Mouse (Mus musculus): ENCODE results near the gene Eri2.
A peak's percentile ranks its signal among the peaks of the same experiment; 100 is the strongest.

Eri2 gene

DNA sequence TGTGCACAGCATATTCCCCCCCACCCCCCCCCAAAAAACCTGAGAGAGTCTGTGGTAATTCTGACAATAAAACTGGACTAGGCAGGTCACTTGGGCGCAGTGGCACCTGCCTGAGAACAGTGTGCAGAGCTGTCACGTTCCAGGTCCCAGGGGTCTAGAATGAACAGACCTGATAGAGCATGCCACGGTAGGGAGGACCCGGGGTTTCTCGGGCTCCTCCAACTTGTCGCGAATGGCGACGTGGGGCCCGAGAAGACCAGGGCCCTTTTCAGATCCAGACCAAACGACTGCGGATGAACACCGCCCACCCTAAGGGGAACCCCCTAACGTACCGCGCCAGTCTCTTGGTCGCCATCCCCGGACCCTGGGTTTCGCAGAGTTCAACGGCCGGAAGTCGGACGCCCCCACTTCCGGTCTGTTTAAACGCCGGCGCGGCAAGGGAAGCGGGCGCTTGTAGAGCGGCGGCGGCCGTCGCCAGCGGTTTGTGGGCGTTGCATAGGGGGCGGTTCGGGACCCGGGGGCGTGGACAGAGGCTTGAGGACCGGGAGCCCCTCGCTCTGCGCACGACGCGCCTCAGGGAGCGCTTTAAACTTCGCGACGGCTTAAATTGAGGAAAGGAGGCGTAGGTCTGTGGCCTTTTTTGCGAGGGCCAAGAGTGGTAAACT lies at the start of gene Eri2, which contains the start of gene Rexo5:
Gene Eri2, minus strand, starts transcription at position 473 of the 665 bp plus-strand sequence.
Gene Rexo5, plus strand, starts transcription at position 421 of the 665 bp plus-strand sequence.
- DNase-seq (ENCODE audit: low spot score in 2 of 2) = peak; percentile 57 to 75

DNA sequence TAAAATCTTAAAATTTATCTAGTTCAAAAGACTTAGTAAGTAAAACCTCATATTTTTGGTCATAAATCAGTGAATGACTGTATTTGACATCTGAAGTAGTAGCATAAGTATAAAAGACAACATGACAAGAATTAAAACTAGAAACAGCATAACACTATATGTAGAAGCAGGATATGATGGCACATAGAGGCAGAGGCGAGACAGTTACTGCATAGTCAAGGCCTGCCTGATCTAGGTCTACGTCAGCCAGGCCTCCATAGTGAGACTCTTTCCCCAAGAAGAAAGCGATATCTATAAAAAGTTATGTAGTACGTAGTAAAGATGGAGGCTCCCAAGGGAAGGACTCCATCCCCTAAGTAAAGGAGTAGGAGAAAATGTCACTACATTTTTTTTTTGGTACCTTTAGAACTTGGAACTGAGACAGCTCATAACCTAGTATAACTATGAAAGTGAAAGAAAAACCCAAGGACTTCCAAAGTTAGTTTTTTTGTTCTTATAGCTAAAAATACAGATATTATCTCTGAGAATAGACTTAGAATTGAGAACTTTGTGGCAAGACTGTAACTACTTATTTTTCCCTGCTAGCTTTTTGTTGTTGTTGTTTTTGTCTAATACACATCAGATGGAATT lies 48.1 kb upstream of the Eri2 start:
- no peak for DNase-seq (ENCODE audit: low spot score in 2 of 2)

DNA sequence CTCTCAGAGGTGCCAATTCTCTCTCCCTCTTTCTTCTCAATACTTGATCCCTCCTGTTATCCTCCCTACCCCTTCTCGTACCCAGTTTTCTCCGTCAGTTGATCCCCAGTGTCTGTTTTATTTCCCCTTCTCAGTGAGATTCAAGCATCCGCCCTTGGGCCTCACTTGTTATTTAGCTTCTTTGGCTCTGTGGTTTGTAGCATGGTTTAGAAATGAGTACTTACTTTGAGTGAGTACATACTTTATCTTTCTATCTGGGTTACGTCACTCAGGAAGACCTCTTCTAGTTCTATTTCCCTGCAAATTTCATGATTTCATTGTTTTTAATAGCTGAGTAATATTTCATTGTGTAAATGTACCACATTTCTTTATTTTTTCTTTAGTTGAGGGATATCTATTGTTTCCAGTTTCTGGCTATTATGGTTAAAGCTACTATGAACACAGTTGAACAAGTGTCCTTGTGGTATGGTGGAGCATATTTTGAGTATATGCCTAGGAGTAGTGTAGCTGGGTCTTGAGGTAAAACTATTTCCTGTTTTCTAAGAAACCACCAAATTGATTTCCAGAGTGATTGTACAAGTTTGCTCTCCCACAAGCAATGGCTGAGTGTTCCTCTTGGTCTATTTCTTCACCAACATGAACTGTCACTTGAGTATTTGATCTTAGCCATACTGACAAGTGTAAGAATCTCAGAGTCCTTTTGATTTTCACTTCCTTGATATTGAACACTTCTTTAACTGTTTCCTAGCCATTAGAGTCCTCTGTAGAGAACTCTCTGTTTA lies 42.3 kb upstream of the Eri2 start:
- no peak for DNase-seq (ENCODE audit: low spot score in 2 of 2)

DNA sequence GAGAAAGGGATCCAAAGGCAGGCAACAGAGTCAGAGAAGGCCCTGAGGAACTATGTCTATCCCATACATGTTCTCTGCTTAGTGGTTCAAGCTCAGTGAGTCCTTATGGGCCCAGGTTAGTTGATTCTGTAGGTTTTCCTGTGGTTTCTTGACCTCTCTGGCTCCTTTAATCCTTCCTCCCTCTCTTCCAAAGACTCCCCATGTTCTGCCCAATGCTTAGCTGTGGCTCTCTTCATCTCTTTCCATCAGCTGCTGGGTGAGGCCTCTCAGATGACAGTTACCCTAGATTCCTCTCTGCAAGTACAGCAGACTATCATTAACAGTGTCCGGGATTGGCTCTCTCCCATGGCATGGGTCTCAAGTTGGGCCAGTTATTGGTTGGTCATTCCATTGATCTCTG lies 41.5 kb upstream of the Eri2 start:
- no peak for DNase-seq (ENCODE audit: low spot score in 2 of 2)

DNA sequence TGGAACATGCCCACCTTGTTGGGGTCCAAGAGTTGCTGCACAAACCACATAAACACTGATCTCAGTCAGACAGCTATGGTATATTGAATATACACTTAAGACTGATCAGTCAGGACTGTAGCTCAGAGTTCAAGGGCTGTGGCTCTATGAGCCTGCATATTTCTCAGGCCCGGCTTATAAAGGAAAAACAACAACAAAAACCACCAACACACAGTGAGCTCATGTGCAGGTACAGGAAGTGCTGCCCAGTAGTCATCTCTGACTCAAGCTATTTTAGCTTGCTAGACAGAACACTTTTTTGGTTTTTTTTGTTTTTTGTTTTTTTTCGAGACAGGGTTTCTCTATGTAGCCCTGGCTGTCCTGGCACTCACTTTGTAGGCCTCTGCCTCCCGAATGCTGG lies 14.9 kb upstream of the Eri2 start:
- no peak for DNase-seq (ENCODE audit: low spot score in 2 of 2)

DNA sequence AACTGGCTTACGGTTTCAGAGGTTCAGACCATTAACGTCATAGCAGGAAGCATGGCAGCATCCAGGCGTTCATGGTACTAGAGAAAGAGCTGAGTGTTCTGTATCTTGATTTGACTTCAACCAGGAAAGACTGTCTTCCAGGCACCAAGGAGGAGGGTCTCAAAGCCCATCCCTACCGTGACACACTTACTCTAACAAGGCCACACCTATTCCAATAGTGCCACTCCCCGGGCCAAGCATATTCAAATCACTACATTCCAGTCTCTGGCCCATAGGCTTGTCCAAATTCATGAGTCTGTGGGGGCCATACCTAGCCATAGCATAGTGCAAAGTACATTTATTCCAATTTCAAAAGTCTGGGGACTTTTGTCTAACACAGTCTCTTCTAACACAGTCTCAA lies 13.5 kb upstream of the Eri2 start:
- DNase-seq (ENCODE audit: low spot score in 2 of 2) = no peak

DNA sequence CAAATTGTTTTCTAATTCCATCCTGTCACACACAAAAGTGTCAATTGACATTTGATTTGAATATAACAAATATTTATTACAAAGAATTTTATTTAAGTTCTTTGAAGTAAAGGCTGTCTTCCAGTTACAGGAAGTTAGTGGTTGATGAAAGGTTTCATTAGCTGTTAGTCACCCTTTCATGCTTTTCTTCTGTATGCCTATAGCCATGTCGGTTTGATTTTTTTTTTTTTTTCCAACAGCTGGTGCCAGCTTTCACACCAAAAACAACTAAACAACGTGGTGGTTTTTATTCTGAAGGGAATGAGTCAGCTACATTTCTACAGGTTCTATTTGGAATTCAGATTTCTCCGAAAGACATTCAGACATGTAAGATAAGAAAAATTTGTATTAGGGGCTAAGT lies 7.1 kb upstream of the Eri2 start:
- no peak for DNase-seq (ENCODE audit: low spot score in 2 of 2)

DNA sequence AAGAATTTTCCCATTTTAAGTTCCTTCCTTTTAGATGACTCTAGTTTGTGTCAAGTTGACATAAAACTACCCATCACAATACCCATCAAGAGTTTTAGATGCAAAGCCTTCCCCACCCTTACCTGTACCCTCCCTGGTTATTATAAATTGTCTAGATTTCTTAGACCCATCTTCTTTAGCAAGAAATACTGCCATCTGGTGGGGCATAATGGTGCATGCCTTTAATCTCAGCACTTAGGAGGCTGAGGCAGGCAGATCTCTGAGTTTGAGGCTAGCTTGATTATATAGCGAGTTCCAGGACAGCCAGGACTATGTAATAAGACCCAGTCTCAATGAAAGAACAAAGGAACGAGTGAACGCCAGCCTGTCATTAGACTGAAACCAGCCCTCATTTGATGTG lies 6.6 kb upstream of the Eri2 start:
- no peak for DNase-seq (ENCODE audit: low spot score in 2 of 2)

DNA sequence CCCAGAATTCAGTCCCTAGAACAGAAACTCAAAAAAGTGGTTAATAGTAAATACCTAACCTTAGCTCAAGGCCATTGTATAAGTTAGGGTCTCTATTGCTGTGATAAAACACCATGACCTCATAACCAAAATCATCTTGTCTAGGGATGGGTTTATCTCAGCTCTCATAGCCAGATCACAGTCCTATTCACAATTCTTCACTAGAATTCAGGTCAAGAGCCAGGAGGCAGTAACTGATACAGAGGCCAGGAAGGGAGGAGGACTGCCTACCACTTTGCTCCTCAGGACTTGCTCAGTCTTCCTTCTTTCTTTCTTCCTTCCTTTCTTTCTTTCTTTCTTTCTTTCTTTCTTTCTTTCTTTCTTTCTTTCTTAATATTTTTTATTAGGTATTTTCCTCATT lies 1.5 kb upstream of the Eri2 start:
- no peak for DNase-seq (ENCODE audit: low spot score in 2 of 2)

DNA sequence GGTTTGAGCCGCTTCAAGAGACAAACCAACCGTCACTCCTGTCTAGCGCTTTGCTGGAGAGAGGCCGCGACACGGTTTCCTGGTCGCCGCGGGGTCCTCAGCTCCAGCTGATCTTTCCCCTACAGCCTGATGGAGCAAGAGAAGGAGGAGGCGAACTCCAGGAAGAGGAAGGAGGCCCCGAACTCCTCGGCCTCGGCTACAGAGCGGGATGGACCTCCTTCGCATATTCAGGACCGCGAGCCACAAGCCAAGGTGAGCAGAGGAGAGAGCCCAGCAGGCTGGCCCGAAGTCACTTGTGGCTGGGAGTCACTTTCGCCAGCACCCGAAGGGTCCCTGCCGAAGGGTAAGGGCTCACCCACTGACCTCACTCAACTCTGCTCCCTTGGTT lies 387 bp upstream of the Eri2 start:
- DNase-seq (ENCODE audit: low spot score in 2 of 2) = peak in 1 of 2 experiments; percentile 5

DNA sequence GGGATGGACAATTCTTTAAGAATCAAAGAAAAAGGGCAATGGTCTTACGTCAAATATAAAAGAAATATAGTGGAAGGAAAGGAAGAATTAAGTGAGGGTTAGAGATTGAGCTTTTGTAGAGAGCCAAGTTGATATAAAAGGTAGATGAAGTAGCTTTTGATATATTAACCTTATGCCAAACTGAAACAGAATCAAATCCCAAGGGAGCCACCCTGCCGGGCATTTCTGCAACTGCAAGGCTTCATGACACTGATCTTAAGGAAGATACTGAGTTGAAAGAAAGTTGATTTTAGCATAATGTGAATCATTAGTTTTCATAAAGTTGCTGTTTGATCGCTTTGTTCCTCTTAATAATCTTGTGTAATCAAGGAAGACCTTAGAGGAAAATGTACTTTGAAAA lies 4.8 kb downstream of the Eri2 start:
- no peak for DNase-seq (ENCODE audit: low spot score in 2 of 2)

DNA sequence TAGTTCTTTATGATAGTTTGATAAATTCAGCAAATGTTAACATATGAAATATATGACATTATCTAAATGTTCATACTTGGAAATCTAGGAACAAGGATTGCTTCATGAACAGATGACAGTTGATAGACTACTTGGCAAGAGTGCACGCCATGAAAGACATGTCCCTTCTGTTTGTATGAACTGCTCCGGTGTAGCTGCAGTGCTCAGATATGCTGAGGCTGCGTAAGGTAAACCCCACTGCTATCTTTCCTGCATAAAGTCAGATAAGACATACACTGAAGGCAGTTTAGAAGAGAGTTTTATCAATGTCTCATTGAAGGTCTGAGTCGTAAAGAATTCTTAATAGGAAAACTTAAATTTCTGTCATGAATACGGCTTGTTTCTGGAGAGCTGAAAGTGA lies 8.9 kb downstream of the Eri2 start:
- no peak for DNase-seq (ENCODE audit: low spot score in 2 of 2)

DNA sequence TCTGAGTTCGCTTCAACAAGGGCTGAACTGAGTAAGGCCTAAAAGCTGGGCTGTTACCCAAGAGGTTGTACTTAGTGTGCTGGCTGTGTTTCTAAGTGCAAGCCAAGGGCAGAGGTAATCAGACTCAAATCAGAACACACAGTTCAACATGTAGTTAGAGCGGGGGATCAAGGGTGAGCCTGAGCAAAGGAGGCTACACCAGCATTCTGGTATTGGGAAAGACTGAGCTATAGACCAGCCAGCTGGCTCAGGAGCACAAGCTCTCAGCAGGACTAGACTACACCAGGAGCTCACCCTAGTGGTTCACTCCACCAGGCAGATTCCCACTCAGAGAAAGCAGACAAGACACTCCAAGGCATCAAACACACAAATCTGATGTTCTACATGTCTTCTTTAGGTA lies 10.4 kb downstream of the Eri2 start:
- no peak for DNase-seq (ENCODE audit: low spot score in 2 of 2)

DNA sequence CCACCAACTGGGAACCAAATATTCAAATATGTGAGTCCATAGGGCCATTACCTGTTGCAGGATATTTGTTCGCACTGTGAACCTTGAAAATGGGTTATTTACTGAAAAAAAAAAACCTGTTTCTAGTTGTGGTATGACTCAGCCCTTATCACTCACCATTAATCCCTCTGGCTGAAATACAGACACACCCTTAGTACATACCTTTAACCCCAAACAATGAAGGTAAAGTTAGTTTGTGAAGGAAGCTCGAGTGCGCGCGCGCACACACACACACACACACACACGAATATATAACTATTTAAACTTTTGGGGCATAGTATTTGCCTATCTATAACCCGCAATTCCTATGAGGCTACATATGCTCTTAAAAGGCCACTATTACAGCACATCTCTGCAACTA lies 24.0 kb downstream of the Eri2 start:
- DNase-seq (ENCODE audit: low spot score in 2 of 2) = no peak

DNA sequence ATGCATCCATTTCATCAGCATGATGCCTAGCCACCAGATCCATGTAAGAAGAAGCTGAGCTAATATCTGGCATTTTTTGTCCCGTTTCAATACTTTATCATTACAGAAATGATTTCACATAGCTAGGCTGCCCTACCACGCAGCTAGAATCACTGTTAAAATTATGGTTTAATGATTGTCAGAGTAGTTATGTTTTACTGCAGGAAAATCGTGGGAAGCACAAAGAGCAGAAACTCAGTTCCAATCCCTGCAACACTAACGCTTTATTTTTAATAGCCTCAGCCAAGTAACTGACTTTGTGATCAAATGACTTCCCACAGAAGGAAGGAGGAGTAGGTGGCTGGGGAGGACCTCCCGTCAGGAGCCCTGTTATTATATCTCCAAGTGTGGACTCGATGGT lies 26.9 kb downstream of the Eri2 start:
- DNase-seq (ENCODE audit: low spot score in 2 of 2) = no peak

DNA sequence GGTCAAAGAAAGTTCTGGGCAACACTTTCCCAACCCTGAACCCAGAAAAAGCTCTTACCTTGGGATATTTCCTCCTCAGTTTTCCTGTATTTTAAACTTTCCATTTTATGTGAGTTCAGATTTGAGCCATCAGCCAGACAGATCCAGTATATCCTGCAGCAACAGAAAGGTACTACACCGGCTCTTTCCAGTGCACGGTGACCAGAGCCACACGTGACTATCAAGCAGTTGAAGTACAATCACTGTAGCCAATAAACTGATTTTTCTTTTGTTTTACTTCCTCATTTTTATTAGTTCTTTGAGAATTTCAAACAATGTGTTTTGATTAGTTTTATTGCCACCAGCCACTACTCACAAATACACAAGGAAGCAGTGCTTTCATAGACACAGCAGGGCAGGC lies 29.5 kb downstream of the Eri2 start:
- no peak for DNase-seq (ENCODE audit: low spot score in 2 of 2)

DNA sequence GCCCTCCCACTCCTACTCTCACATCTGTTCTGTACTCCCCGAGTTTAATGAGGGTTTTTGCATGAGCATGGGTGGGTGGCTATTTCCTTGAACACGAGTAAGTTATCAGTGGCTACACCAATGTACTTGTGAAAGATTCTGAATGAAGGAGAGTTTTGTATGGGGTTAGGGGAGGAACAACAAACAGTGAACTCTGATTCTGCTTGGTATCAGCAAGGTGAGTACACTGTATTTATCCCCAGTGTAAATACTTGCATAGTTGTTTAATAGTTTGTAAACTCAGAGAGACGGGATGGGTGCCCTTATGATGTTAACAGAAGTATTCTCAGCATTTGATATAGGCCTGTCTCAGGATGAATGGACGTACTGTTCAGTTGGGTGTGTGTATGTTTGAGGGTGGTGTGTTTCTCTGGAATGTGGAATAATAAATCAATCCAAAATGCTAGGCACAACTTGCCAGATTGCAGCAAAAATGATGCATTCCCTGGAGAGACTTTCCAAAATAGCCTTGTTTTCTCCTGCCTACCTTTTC lies 31.6 kb downstream of the Eri2 start:
- DNase-seq (ENCODE audit: low spot score in 2 of 2) = no peak

DNA sequence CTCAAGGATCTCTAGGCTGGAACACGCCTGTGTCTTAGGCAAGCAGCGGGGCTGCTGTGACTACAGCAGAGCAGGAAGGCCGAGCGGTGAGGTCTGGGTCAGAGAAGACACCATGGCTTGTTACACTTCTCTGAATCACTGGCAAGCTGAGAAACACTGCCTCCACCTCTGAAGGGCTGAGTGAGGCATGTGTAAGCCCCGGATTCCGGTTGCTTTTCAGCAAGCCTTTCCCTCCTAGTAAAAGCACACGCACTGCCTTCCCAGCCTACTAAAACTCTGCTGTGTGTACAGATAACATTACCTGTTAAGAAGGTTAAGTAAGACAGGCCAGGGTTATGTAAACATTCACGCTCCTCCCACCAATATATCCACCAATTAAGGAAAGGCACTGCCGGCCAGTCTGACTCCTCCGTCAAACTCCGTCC lies 33.3 kb downstream of the Eri2 start, which contains the start of gene Acsm3:
Gene Acsm3, plus strand, starts transcription at position 397 of the 425 bp plus-strand sequence.
- DNase-seq (ENCODE audit: low spot score in 2 of 2) = no peak

DNA sequence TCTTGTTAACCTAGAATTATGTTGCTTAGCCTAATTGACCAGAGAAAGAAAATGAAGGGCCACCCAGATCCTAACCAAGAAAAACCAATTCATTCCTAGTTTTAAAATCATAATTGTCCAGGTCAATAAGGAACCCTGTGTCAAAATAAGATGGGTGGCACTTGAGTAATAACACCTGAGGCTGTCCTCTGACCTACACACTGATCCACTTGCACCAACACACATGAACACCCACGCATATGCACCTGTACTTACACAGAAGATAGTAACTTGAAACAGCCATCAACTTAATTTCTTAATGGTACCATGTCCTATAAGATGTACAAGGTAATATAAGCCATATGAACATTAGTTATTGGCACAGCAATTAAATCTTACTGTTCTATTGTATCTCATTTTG lies 40.2 kb downstream of the Eri2 start:
- DNase-seq (ENCODE audit: low spot score in 2 of 2) = no peak

DNA sequence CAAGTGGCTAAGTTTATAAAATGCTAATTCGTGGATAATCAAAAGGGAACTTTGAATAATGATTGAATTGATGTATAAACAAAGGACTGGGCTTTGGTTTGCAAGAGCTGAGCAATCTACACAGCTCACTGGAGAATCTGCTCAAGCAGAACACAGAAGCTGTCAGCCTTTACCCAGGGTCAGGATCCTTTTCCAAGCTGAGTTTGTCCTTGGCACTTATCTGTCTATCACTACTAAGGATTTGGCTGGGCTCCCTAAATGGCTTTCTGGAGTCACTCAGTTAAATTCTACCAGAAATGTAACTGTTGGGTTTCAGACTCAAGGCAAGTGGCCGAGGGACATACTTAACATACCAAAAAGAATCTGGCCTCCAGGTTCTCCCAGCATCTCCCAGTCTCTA lies 43.9 kb downstream of the Eri2 start:
- no peak for DNase-seq (ENCODE audit: low spot score in 2 of 2)

DNA sequence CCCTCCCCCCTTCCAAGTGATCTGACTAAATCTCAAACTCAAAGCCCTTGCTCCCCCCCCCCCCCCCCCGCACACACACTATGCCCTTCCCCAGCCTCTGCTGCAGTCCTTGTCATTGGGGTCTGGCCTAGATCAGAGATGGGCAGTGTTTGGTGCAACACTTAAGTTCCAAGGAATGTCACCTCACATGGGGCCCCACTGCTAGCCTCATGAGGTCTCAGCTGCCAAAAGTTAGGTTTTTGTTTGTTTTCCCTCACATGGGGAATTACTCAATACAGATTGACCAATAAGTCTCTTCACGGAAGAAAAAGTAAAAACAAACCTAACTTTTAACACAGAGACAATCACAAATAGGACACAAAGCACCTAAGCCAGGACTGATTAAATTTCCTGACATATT lies 45.1 kb downstream of the Eri2 start:
- DNase-seq (ENCODE audit: low spot score in 2 of 2) = no peak

DNA sequence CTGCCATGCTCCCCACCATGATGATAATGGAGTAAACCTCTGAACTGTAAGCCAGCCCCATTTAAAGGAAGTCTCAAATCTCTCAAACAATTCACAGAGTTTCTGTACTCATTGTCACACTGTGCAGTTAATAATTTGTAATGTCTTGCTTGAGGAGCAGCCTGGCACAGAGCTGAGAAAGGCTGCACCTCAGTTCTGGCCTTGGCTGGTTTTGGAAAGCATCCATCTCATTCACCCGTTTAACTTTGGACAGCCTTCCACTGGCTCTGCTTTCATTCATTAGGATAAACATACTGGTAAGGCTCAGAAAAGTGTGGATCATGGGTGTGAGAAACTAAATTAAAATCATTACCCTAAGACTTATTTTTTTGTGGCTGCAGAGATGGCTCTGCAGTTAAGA lies 48.0 kb downstream of the Eri2 start:
- no peak for DNase-seq (ENCODE audit: low spot score in 2 of 2)

DNA sequence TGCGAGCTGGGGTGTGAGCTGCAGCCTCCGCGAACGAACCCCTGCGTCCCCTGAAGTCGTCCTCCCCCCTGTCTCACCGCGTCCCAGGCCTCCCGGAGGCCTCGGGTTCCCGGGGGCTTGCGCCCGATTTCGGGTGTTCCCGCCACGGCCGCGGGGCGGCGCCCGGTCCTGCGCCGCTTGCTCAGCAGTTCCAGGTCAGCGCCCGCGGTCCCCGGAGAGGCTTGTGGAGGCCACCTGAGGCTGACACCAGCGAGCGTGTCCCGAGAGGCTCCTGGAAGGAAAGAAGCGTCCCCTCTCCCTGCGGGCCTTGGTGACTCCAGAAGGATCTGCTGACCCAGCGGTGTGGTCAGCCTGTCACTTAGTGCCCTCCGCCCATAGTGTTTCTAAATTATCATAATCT lies 49.5 kb downstream of the Eri2 start:
- no peak for DNase-seq (ENCODE audit: low spot score in 2 of 2)

Data from frontal cortex, postnatal 10 days (tissue).